Mouse (Mus musculus) hindbrain, embryonic 12.5 days (tissue): ENCODE results near the gene Rere. TPM values are rescaled to one million over a fixed set of nuclear protein-coding genes. Genes with fewer than 3 reads are reported as not detected.

ENCODE experiments used
- ATAC-seq: fragments of 200-750 bp; cut with Nextera tagmentation; 2 replicates; pipeline ENCODE4 v1.8.0; 2017; ENCODE audit warnings: moderate TSS enrichment; ENCODE audit not compliant: low FRiP score
- H3K27ac ChIP-seq: fragments of 300-500 bp; sonication (generic); 2 replicates; pipeline ENCODE4 v1.5.1; 2016; ENCODE audit warnings: mild to moderate bottlenecking
- H3K27me3 ChIP-seq: fragments of 300-500 bp; sonication (generic); 2 replicates; pipeline ENCODE4 v1.6.1; 2016; ENCODE audit warnings: mild to moderate bottlenecking
- H3K36me3 ChIP-seq: fragments of 300-500 bp; sonication (generic); 2 replicates; pipeline ENCODE4 v1.6.1; 2016; ENCODE audit warnings: mild to moderate bottlenecking
- H3K4me1 ChIP-seq: fragments of 300-500 bp; sonication (generic); 2 replicates; pipeline ENCODE4 v1.6.1; 2016
- H3K4me2 ChIP-seq: fragments of 300-500 bp; sonication (generic); replicated peaks from 2 replicates; pipeline ENCODE4 v1.6.1; 2016; ENCODE audit warnings: mild to moderate bottlenecking
- H3K4me3 ChIP-seq: fragments of 300-500 bp; sonication (generic); 2 replicates; pipeline ENCODE4 v1.5.1; 2016; ENCODE audit warnings: mild to moderate bottlenecking
- H3K9ac ChIP-seq: fragments of 300-500 bp; sonication (generic); 2 replicates; pipeline ENCODE4 v1.6.1; 2016; ENCODE audit warnings: mild to moderate bottlenecking, moderate library complexity
- H3K9me3 ChIP-seq: fragments of 300-500 bp; sonication (generic); replicated peaks from 2 replicates; pipeline ENCODE4 v1.6.1; 2016; ENCODE audit warnings: mild to moderate bottlenecking
- WGBS: fragments of 180-500 bp; shearing (Covaris S2); methylation state at CpG from one replicate; pipeline ENCODE4 v1.1.7; 2016; 5-methylcytosine and 5-hydroxymethylcytosine counted together
- polyA plus RNA-seq: library from polyadenylated mRNA; unstranded; fragments of >200 nt; fragmentation: Nextera tagmentation; extraction: Ambion mirVana; gene quantifications from 2 replicates; pipeline ENCODE4 v1.2.1, GENCODE M21; 2016

Gene Rere
- polyA plus RNA-seq, 1 experiment from 2014 or later: 60.5 TPM

DNA sequence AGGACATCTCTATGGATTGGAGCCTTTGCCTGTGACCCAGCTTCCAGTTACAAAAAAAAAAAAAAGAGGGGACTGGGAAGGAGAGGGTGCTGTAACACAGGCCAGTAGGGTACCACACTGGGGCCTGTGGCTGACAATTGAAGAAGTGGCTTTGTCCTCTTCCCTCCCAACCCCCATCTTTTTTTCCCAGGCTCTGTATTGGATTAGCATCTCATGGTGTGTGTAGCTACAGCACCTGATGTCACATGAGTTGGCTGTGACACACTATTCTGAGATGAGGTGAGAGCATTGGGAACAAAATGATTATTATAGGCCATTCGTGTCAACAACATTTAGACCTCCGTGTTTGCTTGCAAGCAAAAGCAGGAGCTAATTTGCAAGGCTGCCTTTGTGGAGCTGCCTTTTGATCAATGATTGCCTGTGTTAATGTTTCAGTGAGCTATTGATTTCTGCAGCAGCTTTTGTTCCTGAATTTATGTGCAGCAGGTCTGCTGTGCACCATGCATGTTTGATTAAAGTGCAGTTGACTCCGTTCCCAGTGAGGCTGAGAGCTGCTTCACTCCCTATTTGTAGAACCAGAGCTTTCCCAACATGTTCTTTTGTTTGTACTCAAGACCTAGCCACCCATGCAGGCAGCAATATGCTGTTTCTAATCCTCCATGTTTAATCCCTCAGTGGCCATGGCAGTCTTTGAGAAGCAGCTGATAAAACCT lies 325.2 kb downstream of the Rere start:
- Histone ChIP-seq H3K27me3 (no peaks in the 10 kb centered on the region), H3K9ac (peak overlapping the region; percentile 28)

DNA sequence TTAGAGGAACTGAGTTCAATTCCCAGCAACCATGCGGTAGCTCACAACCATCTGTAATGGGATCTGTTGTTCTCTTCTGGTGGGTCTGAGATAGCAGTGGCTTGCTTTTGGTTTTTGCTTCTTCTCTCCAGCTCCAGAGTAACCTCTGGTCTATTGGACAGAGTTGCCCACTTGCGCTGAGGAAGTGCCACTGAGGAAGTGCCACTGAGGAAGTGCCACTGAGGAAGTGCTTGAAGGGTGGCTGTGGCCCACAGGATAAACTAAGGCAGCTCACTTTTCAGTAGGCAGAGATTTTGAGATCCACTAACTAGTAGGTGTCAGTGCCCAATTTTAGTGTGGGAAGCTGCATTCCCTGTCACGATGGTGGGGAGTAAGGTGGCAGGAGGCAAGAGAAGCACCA lies 327.2 kb downstream of the Rere start:
- no peak overlapping the region for H3K4me2 ChIP-seq
- WGBS: 90% methylated on average over 3 of the region's 3 CpGs
- H3K27me3 ChIP-seq: no peaks in the 10 kb centered on the region
- H3K9ac ChIP-seq: no peak overlapping the region
- H3K4me3 ChIP-seq: no peak overlapping the region
- H3K36me3 ChIP-seq: peaks cover 30% of the 10 kb centered on the region
- no peak overlapping the region for H3K27ac ChIP-seq
- ATAC-seq: no peak
- H3K9me3 ChIP-seq: no peaks in the 10 kb centered on the region
- H3K4me1 ChIP-seq: peaks cover 35% of the 10 kb centered on the region

More for the DNA sequence above, 325.2 kb downstream of the Rere start:
- ATAC-seq: peak; percentile 75
- peak overlapping the region; percentile 88 for H3K27ac ChIP-seq
- H3K36me3 ChIP-seq: peaks cover 9% of the 10 kb centered on the region; the same call in 1 of the 2 replicates
- WGBS: 21% methylated on average over 3 of the region's 3 CpGs
- H3K9me3 ChIP-seq: no peaks in the 10 kb centered on the region
- no peak overlapping the region for H3K4me3 ChIP-seq
- H3K4me1 ChIP-seq: peaks cover 38% of the 10 kb centered on the region
- no peak overlapping the region for H3K4me2 ChIP-seq

DNA sequence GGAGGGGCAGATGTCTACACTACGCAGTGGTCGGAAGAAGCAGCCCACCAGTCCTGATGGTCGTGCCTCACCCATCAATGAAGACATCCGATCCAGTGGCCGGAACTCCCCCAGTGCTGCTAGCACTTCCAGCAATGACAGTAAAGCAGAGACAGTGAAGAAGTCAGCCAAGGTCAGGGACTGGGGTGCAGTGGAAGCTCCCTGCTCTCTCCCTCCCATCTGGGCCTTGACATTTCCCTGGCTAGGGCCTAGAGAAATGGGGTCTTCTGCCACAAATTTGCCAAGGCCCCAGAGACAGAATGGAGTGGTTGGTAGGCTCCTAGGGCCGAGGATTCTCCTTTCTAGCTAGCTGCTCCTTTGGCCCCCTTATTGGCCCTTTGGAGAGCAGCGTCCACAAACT lies 332.3 kb downstream of the Rere start:
- Histone ChIP-seq H3K9ac (no peak overlapping the region), H3K27me3 (no peaks in the 10 kb centered on the region), H3K4me1 (no peaks in the 10 kb centered on the region), H3K4me3 (no peak overlapping the region), H3K27ac (no peak overlapping the region), H3K36me3 (peaks cover 80% of the 10 kb centered on the region), H3K9me3 (no peaks in the 10 kb centered on the region), H3K4me2 (no peak overlapping the region)
- WGBS: 94% methylated on average over 7 of the region's 7 CpGs
- no peak for ATAC-seq

DNA sequence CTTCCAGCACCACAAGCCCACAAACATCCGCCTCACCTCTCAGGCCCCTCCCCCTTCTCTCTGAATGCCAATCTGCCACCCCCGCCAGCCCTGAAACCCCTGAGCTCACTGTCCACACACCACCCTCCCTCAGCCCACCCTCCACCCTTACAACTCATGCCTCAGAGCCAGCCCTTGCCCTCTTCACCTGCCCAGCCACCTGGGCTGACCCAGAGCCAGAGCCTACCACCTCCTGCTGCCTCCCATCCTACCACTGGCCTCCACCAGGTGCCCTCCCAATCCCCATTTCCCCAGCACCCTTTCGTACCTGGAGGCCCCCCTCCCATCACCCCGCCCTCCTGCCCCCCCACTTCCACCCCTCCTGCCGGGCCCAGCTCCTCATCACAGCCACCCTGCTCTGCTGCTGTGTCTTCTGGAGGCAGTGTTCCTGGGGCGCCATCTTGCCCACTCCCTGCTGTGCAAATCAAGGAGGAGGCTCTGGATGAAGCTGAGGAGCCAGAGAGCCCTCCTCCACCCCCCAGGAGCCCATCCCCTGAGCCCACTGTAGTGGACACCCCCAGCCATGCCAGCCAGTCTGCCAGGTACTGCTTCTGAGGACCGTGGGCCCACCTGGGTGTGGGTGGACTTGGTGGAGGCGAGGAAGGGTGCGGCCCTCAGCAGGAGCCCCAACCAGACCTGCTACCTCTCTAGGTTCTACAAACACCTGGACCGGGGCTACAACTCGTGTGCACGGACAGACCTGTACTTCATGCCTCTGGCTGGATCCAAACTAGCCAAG lies 334.0 kb downstream of the Rere start:
- peaks cover 87% of the 10 kb centered on the region for H3K36me3 ChIP-seq
- no peak overlapping the region for H3K4me3 ChIP-seq
- H3K9me3 ChIP-seq: no peaks in the 10 kb centered on the region
- no peaks in the 10 kb centered on the region for H3K4me1 ChIP-seq
- ATAC-seq: no peak
- no peak overlapping the region for H3K9ac ChIP-seq
- 94% methylated on average over 12 of the region's 12 CpGs for WGBS
- peak overlapping the region; percentile 44; the same call in 1 of the 2 replicates for H3K27ac ChIP-seq
- H3K27me3 ChIP-seq: no peaks in the 10 kb centered on the region
- no peak overlapping the region for H3K4me2 ChIP-seq

DNA sequence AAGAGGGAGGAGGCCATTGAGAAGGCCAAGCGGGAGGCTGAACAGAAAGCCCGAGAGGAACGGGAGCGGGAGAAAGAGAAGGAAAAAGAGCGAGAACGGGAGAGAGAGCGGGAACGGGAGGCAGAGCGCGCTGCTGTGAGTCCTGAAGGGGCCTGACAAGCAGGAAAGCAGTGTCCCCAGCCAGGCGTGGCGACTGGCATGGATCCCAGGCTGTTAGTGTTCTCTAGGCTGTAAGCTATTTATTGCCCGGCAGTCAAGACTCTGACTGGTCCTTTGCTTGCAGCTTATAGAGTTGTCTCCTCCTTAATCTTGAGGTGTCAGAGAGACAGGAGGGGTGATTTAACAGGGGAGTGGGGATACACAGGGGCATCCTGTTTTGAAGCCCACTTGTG lies 334.6 kb downstream of the Rere start:
- H3K27ac ChIP-seq: no peak overlapping the region

DNA sequence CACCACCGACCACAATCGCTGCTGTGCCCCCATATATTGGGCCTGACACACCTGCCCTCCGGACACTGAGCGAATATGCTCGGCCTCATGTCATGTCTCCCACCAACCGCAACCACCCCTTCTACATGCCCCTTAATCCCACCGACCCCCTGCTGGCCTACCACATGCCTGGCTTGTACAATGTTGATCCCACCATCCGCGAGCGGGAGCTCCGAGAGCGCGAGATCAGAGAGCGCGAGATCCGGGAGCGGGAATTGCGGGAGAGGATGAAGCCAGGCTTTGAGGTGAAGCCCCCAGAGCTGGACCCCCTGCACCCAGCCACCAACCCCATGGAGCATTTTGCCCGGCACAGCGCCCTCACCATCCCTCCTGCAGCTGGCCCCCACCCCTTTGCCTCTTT lies 335.4 kb downstream of the Rere start:
- H3K27ac ChIP-seq: no peak overlapping the region
- peaks cover 83% of the 10 kb centered on the region for H3K36me3 ChIP-seq
- no peaks in the 10 kb centered on the region for H3K27me3 ChIP-seq
- no peak overlapping the region for H3K9ac ChIP-seq
- no peaks in the 10 kb centered on the region for H3K9me3 ChIP-seq
- no peaks in the 10 kb centered on the region for H3K4me1 ChIP-seq
- no peak overlapping the region for H3K4me3 ChIP-seq
- no peak overlapping the region for H3K4me2 ChIP-seq
- 95% methylated on average over 20 of the region's 20 CpGs for WGBS
- no peak for ATAC-seq

More for the DNA sequence above, 334.6 kb downstream of the Rere start:
- Histone ChIP-seq H3K4me3 (no peak overlapping the region), H3K4me2 (no peak overlapping the region), H3K9ac (no peak overlapping the region), H3K9me3 (no peaks in the 10 kb centered on the region), H3K4me1 (no peaks in the 10 kb centered on the region), H3K27me3 (no peaks in the 10 kb centered on the region), H3K36me3 (peaks cover 85% of the 10 kb centered on the region)
- WGBS: 90% methylated on average over 13 of the region's 13 CpGs
- no peak for ATAC-seq

DNA sequence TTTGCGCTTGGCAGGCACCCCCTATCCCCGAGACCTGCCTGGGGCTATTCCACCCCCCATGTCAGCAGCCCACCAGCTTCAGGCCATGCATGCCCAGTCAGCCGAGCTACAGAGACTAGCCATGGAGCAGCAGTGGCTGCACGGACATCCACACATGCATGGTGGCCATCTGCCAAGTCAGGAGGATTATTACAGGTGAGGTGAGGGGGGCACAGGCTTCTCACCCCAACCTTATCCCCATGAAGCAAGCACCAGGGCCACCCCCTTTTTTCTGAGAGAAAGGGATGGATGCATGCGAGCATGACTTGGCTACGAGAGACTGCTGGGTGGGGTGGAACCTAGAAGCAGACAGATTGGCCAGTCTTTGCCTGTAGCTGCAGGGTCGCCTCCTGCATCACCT lies 337.6 kb downstream of the Rere start:
- H3K4me2 ChIP-seq: no peak overlapping the region
- H3K9ac ChIP-seq: no peak overlapping the region
- H3K27me3 ChIP-seq: no peaks in the 10 kb centered on the region
- H3K27ac ChIP-seq: no peak overlapping the region
- no peak overlapping the region for H3K4me3 ChIP-seq
- H3K4me1 ChIP-seq: no peaks in the 10 kb centered on the region
- no peak for ATAC-seq
- WGBS: 89% methylated on average over 7 of the region's 7 CpGs
- peaks cover 72% of the 10 kb centered on the region for H3K36me3 ChIP-seq
- H3K9me3 ChIP-seq: no peaks in the 10 kb centered on the region

DNA sequence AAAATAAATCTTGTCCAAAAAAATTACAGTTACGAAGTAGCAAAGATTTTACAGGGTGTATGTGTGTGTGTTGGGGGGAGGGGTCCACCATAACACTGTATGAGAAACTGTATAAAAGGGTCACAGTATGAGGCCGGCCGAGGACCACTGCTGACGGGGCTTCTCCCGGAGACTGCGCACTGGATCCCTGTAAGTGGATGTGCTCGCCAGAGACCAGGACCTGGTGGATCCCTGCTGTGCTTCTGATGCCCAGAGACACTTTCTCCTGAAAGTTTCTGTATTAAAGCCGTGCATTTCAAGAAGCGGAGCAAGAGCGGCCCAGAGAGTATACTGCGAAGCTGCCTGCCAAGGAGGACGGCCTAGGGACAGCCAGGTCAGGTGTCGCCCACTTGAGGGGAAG lies 341.2 kb downstream of the Rere start:
- Histone ChIP-seq H3K36me3 (peaks cover 36% of the 10 kb centered on the region), H3K9me3 (no peaks in the 10 kb centered on the region), H3K27me3 (no peaks in the 10 kb centered on the region), H3K4me1 (0 out of 2 replicates have a peak, but pooled peaks cover 3% of the 10 kb centered on the region), H3K4me2 (no peak overlapping the region), H3K9ac (no peak overlapping the region), H3K27ac (no peak overlapping the region), H3K4me3 (no peak overlapping the region)
- no peak for ATAC-seq
- 90% methylated on average over 13 of the region's 13 CpGs for WGBS

DNA sequence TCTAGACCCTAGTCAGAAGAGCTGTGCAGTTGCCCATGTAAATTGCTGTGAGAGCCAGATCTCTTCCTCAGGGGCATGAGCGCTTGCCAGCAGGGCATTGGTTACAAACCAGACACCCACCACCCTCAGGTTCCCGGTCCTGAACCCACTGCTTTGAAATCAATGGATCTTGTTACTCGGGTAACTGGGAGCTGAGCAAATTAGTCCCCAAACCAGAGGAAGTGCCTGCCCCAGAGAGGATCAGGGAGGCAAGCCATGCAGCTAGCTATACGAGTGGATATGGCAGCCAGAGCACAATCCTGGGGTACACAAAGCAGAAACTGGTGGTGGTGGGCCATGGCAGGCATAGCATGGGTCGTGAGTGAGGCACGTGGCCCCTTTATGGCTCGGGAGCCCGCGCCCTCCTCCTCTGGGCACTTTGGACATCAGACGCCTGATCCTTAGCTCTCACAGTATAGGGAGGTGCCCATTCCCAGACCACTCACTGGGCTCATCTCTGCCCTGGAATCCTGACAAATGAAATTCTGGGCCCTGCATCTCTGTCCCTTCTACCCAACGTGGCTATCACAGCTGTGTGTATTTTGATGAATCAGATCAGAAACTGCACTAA lies 342.9 kb downstream of the Rere start:
- no peak overlapping the region for H3K4me2 ChIP-seq
- no peaks in the 10 kb centered on the region for H3K27me3 ChIP-seq
- 77% methylated on average over 11 of the region's 11 CpGs for WGBS
- no peak overlapping the region for H3K4me3 ChIP-seq
- H3K36me3 ChIP-seq: peaks cover 19% of the 10 kb centered on the region
- H3K9ac ChIP-seq: no peak overlapping the region
- H3K9me3 ChIP-seq: no peaks in the 10 kb centered on the region
- no peak for ATAC-seq
- 0 out of 2 replicates have a peak, but pooled peaks cover 6% of the 10 kb centered on the region for H3K4me1 ChIP-seq
- no peak overlapping the region for H3K27ac ChIP-seq

DNA sequence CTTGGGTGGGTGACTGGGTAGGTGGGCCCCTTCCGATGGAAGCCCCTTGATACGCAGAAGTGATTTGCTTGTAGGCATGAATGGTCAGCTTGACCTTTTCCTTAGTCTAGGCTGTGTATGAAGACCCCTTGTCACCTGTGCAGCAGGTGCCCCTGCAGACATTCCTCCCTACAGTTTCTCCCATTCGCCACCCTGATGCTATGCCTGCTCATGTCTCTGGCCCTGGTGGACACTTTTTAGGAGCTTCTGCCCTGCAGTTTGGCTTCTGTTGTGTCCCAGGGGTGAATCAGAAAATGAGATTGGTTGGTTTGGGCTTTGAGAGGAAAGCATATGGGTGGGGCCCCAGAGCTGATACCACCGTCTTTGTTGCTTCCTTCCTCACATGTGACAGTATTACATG lies 343.5 kb downstream of the Rere start:
- no peak overlapping the region for H3K4me3 ChIP-seq
- ATAC-seq: no peak
- no peak overlapping the region for H3K27ac ChIP-seq
- peaks cover 19% of the 10 kb centered on the region for H3K36me3 ChIP-seq
- no peak overlapping the region for H3K4me2 ChIP-seq
- WGBS: 78% methylated on average over 4 of the region's 4 CpGs
- 0 out of 2 replicates have a peak, but pooled peaks cover 6% of the 10 kb centered on the region for H3K4me1 ChIP-seq
- H3K27me3 ChIP-seq: no peaks in the 10 kb centered on the region
- H3K9me3 ChIP-seq: no peaks in the 10 kb centered on the region
- H3K9ac ChIP-seq: no peak overlapping the region

DNA sequence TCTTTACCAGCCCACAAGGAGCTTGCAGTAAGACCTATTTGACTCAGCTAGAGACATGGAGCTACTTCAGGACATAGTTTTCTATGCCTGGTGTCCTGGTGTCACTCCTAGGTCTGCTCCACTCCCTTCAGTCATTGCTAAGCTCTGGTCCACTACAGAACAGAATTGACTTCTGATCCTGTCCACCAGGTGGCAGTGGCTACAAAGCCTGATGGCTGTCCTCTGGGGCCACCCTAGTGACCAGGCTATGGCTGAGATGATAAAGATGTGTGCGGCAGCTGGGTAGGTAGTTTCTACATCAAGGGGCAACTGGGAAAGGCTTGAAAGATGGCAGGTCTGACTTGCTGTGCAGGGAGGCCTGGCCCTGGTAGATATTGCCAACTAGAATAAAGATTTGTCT lies 344.0 kb downstream of the Rere start:
- 0 out of 2 replicates have a peak, but pooled peaks cover 6% of the 10 kb centered on the region for H3K4me1 ChIP-seq
- no peak overlapping the region for H3K9ac ChIP-seq
- ATAC-seq: peak; percentile 56; the same call in 1 of the 2 replicates
- H3K36me3 ChIP-seq: peaks cover 14% of the 10 kb centered on the region
- no peaks in the 10 kb centered on the region for H3K9me3 ChIP-seq
- 0 out of 2 replicates have a peak overlapping the region, but pooled peaks have one; percentile 12 for H3K27ac ChIP-seq
- 43% methylated on average over 1 of the region's 1 CpGs for WGBS
- no peaks in the 10 kb centered on the region for H3K27me3 ChIP-seq
- H3K4me3 ChIP-seq: no peak overlapping the region
- H3K4me2 ChIP-seq: no peak overlapping the region

DNA sequence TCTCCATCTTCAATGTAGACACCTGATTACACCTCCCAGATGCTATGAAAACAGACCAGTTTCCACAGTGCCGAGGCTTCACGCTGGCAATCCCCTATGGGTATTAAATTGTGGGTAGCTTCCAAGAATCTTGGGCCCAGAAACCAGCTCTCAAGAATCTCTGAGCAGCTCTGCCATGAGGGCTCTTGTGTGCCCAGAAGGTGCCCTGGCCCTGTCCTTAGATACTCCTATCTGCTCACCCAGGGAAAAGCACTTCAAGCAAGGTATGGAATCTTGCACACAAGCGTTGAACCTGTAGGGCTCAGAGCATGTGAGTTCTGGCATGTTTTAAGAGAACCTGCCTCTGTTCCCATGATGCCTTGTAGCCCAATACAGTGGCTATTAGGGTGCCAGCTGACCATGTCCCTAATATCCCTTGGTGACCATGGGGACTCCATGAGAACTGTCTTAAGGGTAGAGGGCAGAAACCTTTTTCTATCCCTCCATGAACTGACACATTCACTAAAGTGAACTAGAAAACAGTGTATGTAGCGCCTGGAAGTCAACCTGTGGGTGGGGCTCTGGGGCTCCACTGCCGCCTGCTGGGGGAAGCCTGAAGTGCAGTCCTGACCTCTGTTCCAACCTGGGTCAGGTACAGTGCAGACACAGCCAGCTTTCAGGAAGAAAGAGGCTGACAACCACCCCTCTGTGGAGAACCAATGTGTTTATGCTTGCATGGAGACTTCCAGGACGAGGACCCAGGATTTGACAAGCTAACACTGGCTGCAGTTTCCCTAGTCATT lies 344.7 kb downstream of the Rere start:
- H3K4me1 ChIP-seq: 0 out of 2 replicates have a peak, but pooled peaks cover 6% of the 10 kb centered on the region
- peaks cover 11% of the 10 kb centered on the region for H3K36me3 ChIP-seq
- H3K9ac ChIP-seq: no peak overlapping the region
- no peak overlapping the region for H3K4me2 ChIP-seq
- WGBS: 55% methylated on average over 6 of the region's 6 CpGs
- no peak overlapping the region for H3K4me3 ChIP-seq
- H3K27ac ChIP-seq: no peak overlapping the region
- no peak for ATAC-seq
- no peaks in the 10 kb centered on the region for H3K9me3 ChIP-seq
- H3K27me3 ChIP-seq: no peaks in the 10 kb centered on the region
